8 mouse cellular contexts compared by ENCODE assay signal in the genomic region with DNA sequence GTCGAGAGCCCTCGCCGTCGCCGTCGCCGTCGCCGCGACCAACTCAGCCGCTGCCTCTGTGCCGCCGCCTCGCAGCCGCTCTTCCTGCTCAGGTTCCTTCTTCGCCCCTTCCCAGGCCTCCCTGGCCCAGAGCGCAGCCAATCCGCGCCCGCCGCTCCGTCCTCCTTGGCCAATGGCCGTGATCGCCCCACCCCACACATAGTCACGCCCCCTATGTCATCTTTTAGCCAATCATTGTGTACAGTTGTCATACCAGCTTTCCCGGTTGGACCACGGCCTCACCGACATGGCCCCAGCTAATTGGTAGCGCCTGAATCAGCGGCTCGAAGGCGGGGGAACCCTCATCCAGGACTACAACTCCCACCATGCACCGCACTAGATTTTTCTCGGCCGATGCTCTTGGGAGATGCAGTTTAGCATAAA. TPM values are rescaled to one million over a fixed set of nuclear protein-coding genes. Genes with fewer than 3 reads are reported as not detected.
DNase-seq lines count a peak whose midpoint lies in the region; ATAC-seq lines count a peak whose summit lies in the region.

A gene (minus strand): TSS at position 113 of the 423 bp plus-strand sequence.

- peak; percentile 100 for ATAC-seq in forebrain, embryonic 14.5 days
- ATAC-seq in neural tube, embryonic 15.5 days (ENCODE audit: low FRiP score): peak; percentile 100

- H3K36me3 ChIP-seq in forebrain, embryonic 14.5 days (ENCODE audit: control insufficient read depth, insufficient read depth, low read length): no peaks in the 10 kb centered on the region
- 0 out of 2 replicates have a peak, but pooled peaks cover 1% of the 10 kb centered on the region for H3K36me3 ChIP-seq in neural tube, embryonic 15.5 days

- 0 out of 2 replicates have a peak within 1 kb of the TSS, but pooled peaks have one; percentile 48 for H3K27ac ChIP-seq in forebrain, embryonic 14.5 days (ENCODE audit: low read depth, low read length)
- H3K27ac ChIP-seq in neural tube, embryonic 15.5 days (replicated peaks): peak within 1 kb of the TSS; percentile 78

- 0% methylated on average over 33 of the region's 35 CpGs for WGBS in forebrain, embryonic 14.5 days
- WGBS in neural tube, embryonic 15.5 days: 1% methylated on average over 32 of the region's 35 CpGs

- peaks cover 3% of the 10 kb centered on the region; the same call in 1 of the 2 replicates for H3K4me1 ChIP-seq in forebrain, embryonic 14.5 days (ENCODE audit: control insufficient read depth, insufficient read depth, low read length)
- peaks cover 21% of the 10 kb centered on the region for H3K4me1 ChIP-seq in neural tube, embryonic 15.5 days

- H3K9me3 ChIP-seq in forebrain, embryonic 14.5 days (replicated peaks; ENCODE audit: control insufficient read depth, low read length): no peaks in the 10 kb centered on the region
- no peaks in the 10 kb centered on the region for H3K9me3 ChIP-seq in neural tube, embryonic 15.5 days (replicated peaks)

- intact Hi-C loops in heart, postnatal 14 days (cut with DNase I): no loop called here

- H3K4me3 ChIP-seq in forebrain, embryonic 14.5 days (ENCODE audit: low read depth, low read length): peak within 1 kb of the TSS; percentile 86
- peak within 1 kb of the TSS; percentile 64 for H3K4me3 ChIP-seq in neural tube, embryonic 15.5 days (replicated peaks)

- peak; percentile 99 for DNase-seq in ES-CJ7 (ENCODE audit: low read depth, low spot score)
- DNase-seq in cerebellum, adult 11 months: peak; percentile 98
- peak; percentile 100 for DNase-seq in forebrain, embryonic 14.5 days (ENCODE audit: low spot score)
- DNase-seq in heart, postnatal 14 days: peak; percentile 96 to 97
- DNase-seq in layer of hippocampus, adult 11-12 months (ENCODE audit: low spot score): peak; percentile 99
- peak; percentile 99 for DNase-seq in lung, adult 18-20 months
- peak; percentile 99 for DNase-seq in testis, postnatal 14 days (ENCODE audit: low spot score)

- peak within 1 kb of the TSS; percentile 85 for H3K4me2 ChIP-seq in forebrain, embryonic 14.5 days (ENCODE audit: low read length)
- H3K4me2 ChIP-seq in neural tube, embryonic 15.5 days: peak within 1 kb of the TSS; percentile 80

- no peaks in the 10 kb centered on the region for H3K27me3 ChIP-seq in forebrain, embryonic 14.5 days (replicated peaks; ENCODE audit: control insufficient read depth, insufficient read depth, low read length)
- H3K27me3 ChIP-seq in neural tube, embryonic 15.5 days (replicated peaks): no peaks in the 10 kb centered on the region

- H3K9ac ChIP-seq in forebrain, embryonic 14.5 days (ENCODE audit: low read length): peak within 1 kb of the TSS; percentile 84
- H3K9ac ChIP-seq in neural tube, embryonic 15.5 days (replicated peaks): peak within 1 kb of the TSS; percentile 88

RNA-seq across cellular contexts. Expression of the gene that starts here (rescaled TPM):
- 58.1 and 84.8 TPM in 2 replicates for polyA plus RNA-seq in forebrain, embryonic 14.5 days (2014; fragmentation: Nextera tagmentation; extraction: Ambion mirVana)
- 10 to 100 TPM; 54.5 to 55.7 TPM for total RNA-seq in heart, postnatal 14 days (2021)
- polyA plus RNA-seq in neural tube, embryonic 15.5 days (2015; fragmentation: Nextera tagmentation; extraction: Ambion mirVana): 106 and 110 TPM in 2 replicates

Comparison
In these comparisons a context has a peak if more than half of its experiments do, and no peak if none do; other contexts are left out.
1. Peak in every context shown above with its lines: DNase-seq, ATAC-seq, H3K4me3 ChIP-seq and H3K27ac ChIP-seq.